Mouse (Mus musculus) embryonic facial prominence, embryonic 12.5 days (tissue): ENCODE data around the gene Ccdc113. TPM values are rescaled to one million over a fixed set of nuclear protein-coding genes. Genes with fewer than 3 reads are reported as not detected.
"Not testable (repeated sequence)": the region's sequence is repeated elsewhere in the genome, so short reads cannot be mapped to it uniquely, and the experiment has no call there.

ENCODE experiments used
- ATAC-seq: fragments of 200-750 bp; cut with Nextera tagmentation; 2 replicates; pipeline ENCODE4 v1.8.0; 2017; ENCODE audit not compliant: insufficient number of reproducible peaks, insufficient read depth, low FRiP score, low TSS enrichment
- H3K27ac ChIP-seq: fragments of 300-500 bp; sonication (generic); 2 replicates; pipeline ENCODE4 v1.5.1; 2016; ENCODE audit warnings: mild to moderate bottlenecking
- H3K27me3 ChIP-seq: fragments of 300-500 bp; sonication (generic); 2 replicates; pipeline ENCODE4 v1.6.1; 2016; ENCODE audit warnings: mild to moderate bottlenecking, moderate library complexity
- H3K36me3 ChIP-seq: fragments of 300-500 bp; sonication (generic); 2 replicates; pipeline ENCODE4 v1.6.1; 2016; ENCODE audit warnings: mild to moderate bottlenecking
- H3K4me1 ChIP-seq: fragments of 300-500 bp; sonication (generic); 2 replicates; pipeline ENCODE4 v1.6.1; 2016
- H3K4me2 ChIP-seq: fragments of 300-500 bp; sonication (generic); replicated peaks from 2 replicates; pipeline ENCODE4 v1.6.1; 2016; ENCODE audit warnings: mild to moderate bottlenecking, moderate library complexity
- H3K4me3 ChIP-seq: fragments of 300-500 bp; sonication (generic); 2 replicates; pipeline ENCODE4 v1.5.1; 2016; ENCODE audit warnings: mild to moderate bottlenecking
- H3K9ac ChIP-seq: fragments of 300-500 bp; sonication (generic); 2 replicates; pipeline ENCODE4 v1.6.1; 2016; ENCODE audit warnings: mild to moderate bottlenecking, moderate library complexity
- H3K9me3 ChIP-seq: fragments of 300-500 bp; sonication (generic); 2 replicates; pipeline ENCODE4 v1.6.1; 2016; ENCODE audit warnings: mild to moderate bottlenecking, moderate library complexity
- WGBS: fragments of 180-500 bp; shearing (Covaris S2); methylation state at CpG from one replicate; pipeline ENCODE4 v1.1.7; 2016; 5-methylcytosine and 5-hydroxymethylcytosine counted together
- polyA plus RNA-seq: library from polyadenylated mRNA; unstranded; fragments of >200 nt; fragmentation: Nextera tagmentation; extraction: Ambion mirVana; gene quantifications from 2 replicates; pipeline ENCODE4 v1.2.1, GENCODE M21; 2016

The Ccdc113 gene
- polyA plus RNA-seq, 1 experiment from 2014 or later, result 0.20 TPM

- H3K9ac ChIP-seq, result no peak overlapping the region
- no peak overlapping the region for H3K27ac ChIP-seq
- no peak overlapping the region for H3K4me3 ChIP-seq
- no peaks in the 10 kb centered on the region for H3K4me1 ChIP-seq
- no peak overlapping the region for H3K4me2 ChIP-seq
- H3K27me3 ChIP-seq, result no peaks in the 10 kb centered on the region
- no peaks in the 10 kb centered on the region for H3K9me3 ChIP-seq
- no peaks in the 10 kb centered on the region for H3K36me3 ChIP-seq
- 66% methylated on average over 10 of the region's 10 CpGs for WGBS
- ATAC-seq, result no peak
Observed at GRCm38 (mm10) chr8:95589282-95589681, 55.4 kb downstream of the Ccdc113 start.

- Histone ChIP-seq H3K27ac (no peak overlapping the region), H3K9ac (no peak overlapping the region), H3K4me1 (no peaks in the 10 kb centered on the region), H3K36me3 (no peaks in the 10 kb centered on the region), H3K4me2 (no peak overlapping the region), H3K4me3 (no peak overlapping the region), H3K9me3 (no peaks in the 10 kb centered on the region), H3K27me3 (no peaks in the 10 kb centered on the region)
- no peak for ATAC-seq
- 76% methylated on average over 4 of the region's 4 CpGs for WGBS
Observed at GRCm38 (mm10) chr8:95590539-95590938, 56.7 kb downstream of the Ccdc113 start.

DNA sequence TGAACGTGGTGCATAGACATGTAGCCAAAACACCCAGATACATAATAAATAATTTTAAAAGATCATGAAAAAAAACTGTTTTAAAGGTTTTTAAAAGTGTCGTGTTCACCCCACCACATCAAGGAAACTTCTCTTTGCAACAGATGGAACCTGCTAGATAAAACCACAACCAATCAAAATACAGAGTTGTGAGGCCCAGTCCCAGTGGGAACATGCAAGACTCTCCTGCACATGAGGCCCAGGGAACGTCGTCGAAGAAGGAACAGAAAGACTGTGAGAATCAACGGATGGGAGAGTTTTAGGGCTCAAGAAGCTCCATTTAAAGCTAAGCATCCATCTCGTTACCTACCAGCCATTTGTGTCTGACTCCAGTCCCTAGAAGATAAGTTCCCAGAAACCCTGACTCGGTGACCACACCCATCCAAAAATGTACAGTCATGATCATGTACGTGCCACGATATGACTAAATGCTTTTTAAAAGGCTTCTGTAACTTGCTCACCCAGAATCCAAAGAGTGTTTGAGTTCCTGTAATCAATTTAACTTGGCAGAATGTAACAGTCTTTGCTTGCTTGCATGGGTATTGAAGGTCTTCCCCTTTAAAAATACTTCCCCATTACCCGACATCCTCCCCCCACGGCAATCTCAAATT lies 58.4 kb downstream of the Ccdc113 start:
- WGBS, result 85% methylated on average over 12 of the region's 12 CpGs
- H3K4me1 ChIP-seq, result 0 out of 2 replicates have a peak, but pooled peaks cover 6% of the 10 kb centered on the region
- H3K27ac ChIP-seq, result no peak overlapping the region
- H3K27me3 ChIP-seq, result no peaks in the 10 kb centered on the region
- H3K36me3 ChIP-seq, result no peaks in the 10 kb centered on the region
- no peak overlapping the region for H3K4me3 ChIP-seq
- no peak overlapping the region for H3K9ac ChIP-seq
- H3K4me2 ChIP-seq, result no peak overlapping the region
- H3K9me3 ChIP-seq, result no peaks in the 10 kb centered on the region
- ATAC-seq, result no peak

DNA sequence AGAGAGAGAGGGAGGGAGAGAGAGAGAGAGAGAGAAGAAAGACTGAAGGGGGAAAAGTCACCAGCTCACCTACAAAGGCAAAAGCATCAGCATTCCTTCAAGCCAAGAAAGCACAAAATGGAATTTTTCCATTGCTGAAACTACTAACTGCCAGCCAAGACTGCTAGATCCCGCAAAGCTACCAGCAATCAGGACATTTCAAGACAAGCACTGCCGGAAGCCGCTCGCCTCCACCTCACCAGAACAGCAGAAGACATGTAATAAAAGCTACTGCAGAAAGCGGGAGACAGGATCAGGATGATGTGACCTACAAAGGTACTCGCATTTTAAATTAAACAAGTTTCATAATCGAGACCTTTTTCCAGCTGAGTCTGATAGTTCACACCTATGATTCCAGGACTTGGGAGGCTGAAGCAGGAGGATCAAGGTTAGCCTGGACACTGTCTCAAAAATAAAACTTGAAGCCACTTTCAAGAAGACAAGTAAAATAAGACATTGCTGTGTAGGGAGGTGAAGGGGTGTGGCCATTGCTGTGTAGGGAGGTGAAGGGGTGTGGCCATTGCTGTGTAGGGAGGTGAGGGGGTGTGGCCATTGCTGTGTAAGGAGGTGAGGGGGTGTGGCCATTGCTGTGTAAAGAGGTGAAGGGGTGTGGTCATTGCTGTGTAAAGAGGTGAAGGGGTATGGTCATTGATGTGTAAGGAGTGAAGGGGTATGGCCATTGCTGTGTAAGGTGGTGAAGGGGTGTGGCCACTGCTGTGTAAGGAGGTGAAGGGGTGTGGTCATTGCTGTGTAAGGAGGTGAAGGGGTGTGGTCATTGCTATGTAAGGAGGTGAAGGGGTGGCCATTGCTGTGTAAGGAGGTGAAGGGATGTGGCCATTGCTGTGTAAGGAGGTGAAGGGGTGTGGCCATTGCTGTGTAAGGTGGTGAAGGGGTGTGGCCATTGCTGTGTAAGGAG lies 59.8 kb downstream of the Ccdc113 start:
- no peaks in the 10 kb centered on the region for H3K9me3 ChIP-seq
- no peak overlapping the region for H3K27ac ChIP-seq
- 0 out of 2 replicates have a peak, but pooled peaks cover 6% of the 10 kb centered on the region for H3K4me1 ChIP-seq
- no peak overlapping the region for H3K4me3 ChIP-seq
- H3K36me3 ChIP-seq, result no peaks in the 10 kb centered on the region
- no peak overlapping the region for H3K9ac ChIP-seq
- ATAC-seq, result no peak
- H3K4me2 ChIP-seq, result no peak overlapping the region
- no peaks in the 10 kb centered on the region for H3K27me3 ChIP-seq
- 89% methylated on average over 7 of the region's 7 CpGs for WGBS

DNA sequence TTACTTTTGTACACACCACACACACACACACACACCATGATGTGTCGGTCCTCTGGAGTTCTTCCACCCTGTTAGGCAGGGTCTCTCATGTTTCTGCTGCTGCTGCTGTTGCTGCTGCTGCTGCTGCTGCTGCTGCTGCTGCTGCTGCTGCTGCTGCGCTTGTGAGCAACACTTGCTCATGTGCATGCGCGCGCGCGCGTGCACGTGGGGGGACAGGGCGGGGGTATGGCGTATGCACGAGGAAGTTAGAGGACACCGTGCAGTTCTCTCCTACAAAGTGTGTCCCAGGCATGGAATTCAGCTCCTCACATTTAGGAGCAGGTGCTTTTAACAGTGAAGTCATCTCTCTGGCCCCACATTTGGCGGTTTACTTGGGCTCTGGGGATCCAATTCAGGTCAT lies 61.2 kb downstream of the Ccdc113 start:
- Histone ChIP-seq H3K4me3 (no peak overlapping the region), H3K9me3 (no peaks in the 10 kb centered on the region), H3K9ac (no peak overlapping the region), H3K36me3 (no peaks in the 10 kb centered on the region), H3K4me1 (peaks cover 6% of the 10 kb centered on the region; the same call in 1 of the 2 replicates), H3K4me2 (no peak overlapping the region), H3K27ac (no peak overlapping the region), H3K27me3 (no peaks in the 10 kb centered on the region)
- WGBS, result 87% methylated on average over 14 of the region's 14 CpGs
- no peak for ATAC-seq

- ATAC-seq, result no peak
- H3K9ac ChIP-seq, result no peak overlapping the region
- no peak overlapping the region for H3K4me3 ChIP-seq
- H3K36me3 ChIP-seq, result no peaks in the 10 kb centered on the region
- no peak overlapping the region for H3K4me2 ChIP-seq
- no peaks in the 10 kb centered on the region for H3K9me3 ChIP-seq
- 68% methylated on average over 4 of the region's 4 CpGs for WGBS
- H3K27ac ChIP-seq, result no peak overlapping the region
- H3K27me3 ChIP-seq, result no peaks in the 10 kb centered on the region
- H3K4me1 ChIP-seq, result peaks cover 6% of the 10 kb centered on the region; the same call in 1 of the 2 replicates
Observed at GRCm38 (mm10) chr8:95596841-95597241, 63.0 kb downstream of the Ccdc113 start.

- ATAC-seq, result no peak
- Histone ChIP-seq H3K27me3 (no peaks in the 10 kb centered on the region), H3K27ac (no peak overlapping the region), H3K36me3 (no peaks in the 10 kb centered on the region), H3K4me1 (peaks cover 6% of the 10 kb centered on the region; the same call in 1 of the 2 replicates), H3K4me3 (no peak overlapping the region), H3K4me2 (no peak overlapping the region), H3K9me3 (no peaks in the 10 kb centered on the region), H3K9ac (no peak overlapping the region)
- WGBS, result 10% methylated on average over 11 of the region's 11 CpGs
Observed at GRCm38 (mm10) chr8:95599861-95600260, 66.0 kb downstream of the Ccdc113 start.

DNA sequence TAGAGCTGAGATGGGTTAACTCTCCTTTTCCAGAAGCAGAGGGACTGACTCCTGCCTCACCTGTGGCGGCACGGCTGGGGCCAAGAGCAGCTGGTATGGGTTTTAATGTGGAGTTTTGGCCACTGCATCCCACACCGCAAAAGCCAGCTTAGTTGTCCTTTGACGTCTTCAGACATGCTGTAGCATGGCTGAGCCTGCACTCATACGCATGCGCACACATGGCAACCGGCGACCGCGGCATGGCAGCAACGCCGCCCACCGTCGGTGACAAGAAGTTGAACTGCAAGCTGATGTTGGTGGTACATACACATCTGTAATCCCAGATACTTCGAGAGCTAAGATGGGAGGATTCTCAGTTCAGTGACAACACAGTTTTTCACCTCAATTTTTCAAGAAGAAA lies 67.4 kb downstream of the Ccdc113 start:
- Histone ChIP-seq H3K4me2 (no peak overlapping the region), H3K4me1 (peaks cover 6% of the 10 kb centered on the region; the same call in 1 of the 2 replicates), H3K4me3 (no peak overlapping the region), H3K36me3 (no peaks in the 10 kb centered on the region), H3K9ac (no peak overlapping the region), H3K27me3 (no peaks in the 10 kb centered on the region), H3K9me3 (no peaks in the 10 kb centered on the region), H3K27ac (no peak overlapping the region)
- no peak for ATAC-seq
- WGBS, result 70% methylated on average over 15 of the region's 15 CpGs

GRCm38 (mm10) chr8:95602168-95602567 lies 68.3 kb downstream of the Ccdc113 start:
- 75% methylated on average over 2 of the region's 2 CpGs for WGBS
- no peak for ATAC-seq
- Histone ChIP-seq H3K4me2 (no peak overlapping the region), H3K4me1 (no peaks in the 10 kb centered on the region; the same call in 1 of the 2 replicates), H3K27ac (no peak overlapping the region), H3K4me3 (no peak overlapping the region), H3K36me3 (no peaks in the 10 kb centered on the region), H3K9ac (no peak overlapping the region), H3K27me3 (no peaks in the 10 kb centered on the region), H3K9me3 (no peaks in the 10 kb centered on the region)

DNA sequence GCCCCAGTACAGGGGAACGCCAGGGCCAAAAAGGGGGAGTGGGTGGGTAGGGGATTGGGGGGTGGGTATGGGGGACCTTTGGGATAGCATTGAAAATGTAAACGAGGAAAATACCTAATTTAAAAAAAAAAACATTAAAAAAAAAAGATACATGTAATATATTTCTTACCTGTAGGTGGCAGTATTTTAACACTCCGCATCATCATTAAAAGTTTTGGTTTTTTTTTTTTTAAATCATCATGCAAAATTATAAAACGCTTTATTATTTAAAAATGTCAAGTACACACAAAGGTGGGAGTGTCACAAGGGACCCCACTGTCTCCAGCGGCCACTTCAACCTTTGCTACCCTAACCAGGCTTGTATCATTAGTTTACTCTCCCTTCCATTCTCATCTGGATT lies 72.6 kb downstream of the Ccdc113 start:
- H3K4me3 ChIP-seq, H3K27ac ChIP-seq, H3K9me3 ChIP-seq, ATAC-seq, H3K4me1 ChIP-seq, H3K27me3 ChIP-seq, H3K36me3 ChIP-seq, H3K4me2 ChIP-seq, H3K9ac ChIP-seq: not testable (repeated sequence)
- WGBS, result 19% methylated on average over 4 of the region's 5 CpGs

DNA sequence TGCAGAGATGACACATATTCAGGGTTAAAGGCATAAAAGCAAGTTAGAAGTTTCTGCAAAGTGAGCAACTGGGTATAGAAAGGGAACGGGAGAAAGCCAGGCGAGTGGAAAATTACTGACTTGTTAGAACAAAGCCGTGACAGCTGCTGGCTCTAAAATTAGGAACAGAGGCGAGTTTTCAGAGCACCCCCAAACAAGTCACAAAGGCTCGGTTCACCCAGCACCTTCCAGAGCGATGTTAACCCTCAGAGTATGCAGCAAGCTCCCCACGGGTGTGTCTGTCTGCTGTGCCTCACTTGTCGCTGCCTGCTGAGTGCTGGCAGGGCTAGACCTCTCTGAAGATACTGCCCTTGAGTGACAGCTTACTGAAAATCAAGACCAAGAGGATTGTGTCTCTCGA lies 73.3 kb downstream of the Ccdc113 start:
- no peaks in the 10 kb centered on the region for H3K27me3 ChIP-seq
- no peaks in the 10 kb centered on the region for H3K36me3 ChIP-seq
- no peak for ATAC-seq
- H3K27ac ChIP-seq, result no peak overlapping the region
- no peak overlapping the region for H3K9ac ChIP-seq
- 49% methylated on average over 9 of the region's 9 CpGs for WGBS
- peaks cover 3% of the 10 kb centered on the region; the same call in 1 of the 2 replicates for H3K4me1 ChIP-seq
- no peaks in the 10 kb centered on the region for H3K9me3 ChIP-seq
- no peak overlapping the region for H3K4me3 ChIP-seq
- H3K4me2 ChIP-seq, result no peak overlapping the region
